Mouse (Mus musculus): ENCODE measurements around the gene Ncdn. TPM values are rescaled to one million over a fixed set of nuclear protein-coding genes. Genes with fewer than 3 reads are reported as not detected.

Ncdn gene
- polyA plus RNA-seq, 1 experiment from 2014 or later, result 34.6 TPM

DNA sequence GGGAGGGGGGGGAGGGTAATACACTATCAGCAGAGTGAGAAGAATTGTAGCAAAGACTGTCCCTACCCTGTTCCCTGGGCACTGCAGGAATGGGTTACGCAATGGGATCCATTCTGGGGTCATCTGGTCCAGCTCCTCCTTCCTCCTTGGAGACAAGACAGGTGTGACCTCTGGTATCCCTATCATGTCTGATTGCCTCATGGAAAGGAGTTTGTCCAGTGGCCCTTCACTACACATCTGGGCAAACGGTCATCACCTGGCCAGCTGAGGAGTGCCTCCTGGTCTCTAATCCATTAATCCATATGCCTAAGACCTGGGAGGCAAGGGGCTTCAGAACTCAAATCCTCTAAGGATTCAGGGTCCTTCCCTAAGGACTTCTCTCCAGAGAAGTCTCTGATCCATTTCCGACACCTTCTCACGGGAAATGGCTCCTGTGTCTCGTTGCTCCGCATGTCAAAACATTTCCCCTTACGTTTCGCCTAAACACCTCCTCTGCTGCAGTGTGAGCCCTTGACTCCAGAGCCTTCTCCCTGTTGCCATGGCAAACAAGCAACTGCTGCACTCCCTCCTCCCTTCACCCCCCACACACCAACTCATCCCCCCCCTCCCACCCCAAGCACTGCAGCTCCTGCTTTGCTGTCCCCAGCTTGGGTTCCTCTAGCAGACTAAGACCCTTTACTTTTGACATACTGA is 2.2 kb downstream of the Ncdn start:
- Histone ChIP-seq H3K4me3 (peak overlapping the region; percentile 77; the same call in 1 of the 2 replicates), H3K9ac (peak overlapping the region; percentile 39; the same call in 1 of the 2 replicates), H3K27me3 (no peaks in the 10 kb centered on the region), H3K4me2 (replicated peaks) (peak overlapping the region; percentile 100), H3K4me1 (peaks cover 47% of the 10 kb centered on the region), H3K9me3 (no peaks in the 10 kb centered on the region), H3K27ac (no peak overlapping the region), H3K36me3 (peaks cover 47% of the 10 kb centered on the region)
- whole genome bisulfite sequencing, result 73% methylated on average over 8 of the region's 8 CpGs
- ATAC-seq (ENCODE audit: low FRiP score, low read depth), result no peak

DNA sequence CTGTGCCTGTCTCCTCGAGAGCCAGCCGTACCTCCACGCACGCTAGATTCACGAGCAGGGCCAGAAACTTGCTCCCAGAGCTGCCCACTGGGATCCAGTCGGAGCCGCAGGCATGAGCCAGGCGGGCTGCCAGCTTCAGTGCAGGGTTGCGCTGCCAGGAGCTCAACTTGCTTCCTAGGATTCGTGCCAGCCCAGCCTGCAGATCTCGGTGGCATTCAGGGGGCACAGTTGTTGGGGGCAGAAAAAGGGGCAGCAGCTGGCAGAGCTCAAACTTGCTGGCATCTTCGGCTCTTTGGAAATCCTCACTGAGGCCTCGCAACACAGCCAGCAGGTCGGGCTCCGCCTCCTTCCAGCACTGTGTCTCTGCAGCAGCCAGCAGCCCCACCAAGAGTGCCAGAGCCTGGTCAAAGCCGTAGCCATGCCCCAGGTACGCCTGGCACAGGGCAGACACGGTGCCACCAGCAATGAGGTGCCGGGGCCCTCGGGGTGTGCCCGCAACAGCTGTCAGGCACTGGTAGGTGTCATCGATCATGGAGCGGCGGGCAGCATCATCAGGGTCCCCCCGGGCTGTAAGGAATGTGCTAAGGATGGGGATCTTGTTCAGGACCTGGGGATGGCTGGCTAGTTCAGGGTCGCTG is 3.1 kb downstream of the Ncdn start:
- Histone ChIP-seq H3K4me2 (replicated peaks) (0 out of 2 replicates have a peak overlapping the region, but pooled peaks have one; percentile 2), H3K9me3 (no peaks in the 10 kb centered on the region), H3K4me1 (peaks cover 47% of the 10 kb centered on the region), H3K27ac (no peak overlapping the region), H3K27me3 (no peaks in the 10 kb centered on the region), H3K36me3 (peaks cover 54% of the 10 kb centered on the region), H3K9ac (peak overlapping the region; percentile 45), H3K4me3 (no peak overlapping the region)
- 91% methylated on average over 26 of the region's 26 CpGs for WGBS
- ATAC-seq (ENCODE audit: low FRiP score, low read depth), result no peak

DNA sequence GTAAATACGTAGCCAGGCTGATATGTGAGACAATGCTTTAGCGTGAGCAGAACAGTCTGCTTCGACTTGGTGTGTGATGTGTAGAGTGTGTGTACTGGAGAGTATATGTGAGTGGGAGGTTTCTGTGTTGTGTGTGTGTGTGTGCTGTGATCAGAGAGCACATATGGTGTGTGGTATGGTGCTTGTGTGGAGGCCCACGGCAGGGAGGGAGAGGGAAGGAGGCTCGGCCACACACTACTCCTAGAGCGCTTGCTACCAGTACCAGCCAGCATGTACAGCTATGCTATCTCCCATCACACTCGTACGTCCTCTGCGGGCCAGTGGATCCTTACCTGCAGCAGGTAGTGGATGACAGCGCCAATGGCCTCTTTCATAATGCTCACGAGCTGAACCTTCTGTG is 3.7 kb downstream of the Ncdn start:
- H3K27ac ChIP-seq, result no peak overlapping the region
- H3K4me3 ChIP-seq, result no peak overlapping the region
- H3K9me3 ChIP-seq, result no peaks in the 10 kb centered on the region
- no peak for ATAC-seq (ENCODE audit: low FRiP score, low read depth)
- WGBS, result 89% methylated on average over 11 of the region's 11 CpGs
- H3K4me2 ChIP-seq (replicated peaks), result 0 out of 2 replicates have a peak overlapping the region, but pooled peaks have one; percentile 2
- peak overlapping the region; percentile 45 for H3K9ac ChIP-seq
- H3K4me1 ChIP-seq, result peaks cover 42% of the 10 kb centered on the region
- no peaks in the 10 kb centered on the region for H3K27me3 ChIP-seq
- H3K36me3 ChIP-seq, result peaks cover 61% of the 10 kb centered on the region

DNA sequence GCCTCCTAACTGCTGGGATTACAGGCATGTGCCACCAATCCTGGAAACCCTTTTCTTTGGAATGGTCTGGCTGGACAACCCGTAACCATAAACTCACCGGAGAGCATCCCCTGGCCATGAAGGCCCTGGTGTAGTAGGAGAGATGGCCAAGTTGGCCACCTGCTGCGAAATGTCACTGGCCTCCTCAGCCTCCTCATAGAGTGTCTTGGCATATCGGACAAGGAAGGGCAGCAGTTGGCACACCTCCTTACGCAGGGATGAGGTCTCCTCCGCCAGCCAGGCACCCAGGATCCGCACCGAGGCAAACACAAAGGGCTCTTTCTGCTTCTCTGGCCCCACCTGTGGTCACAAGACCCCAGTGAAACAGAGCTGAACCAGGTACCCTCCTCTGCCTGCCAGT is 4.9 kb downstream of the Ncdn start:
- ATAC-seq (ENCODE audit: low FRiP score, low read depth), result no peak

DNA sequence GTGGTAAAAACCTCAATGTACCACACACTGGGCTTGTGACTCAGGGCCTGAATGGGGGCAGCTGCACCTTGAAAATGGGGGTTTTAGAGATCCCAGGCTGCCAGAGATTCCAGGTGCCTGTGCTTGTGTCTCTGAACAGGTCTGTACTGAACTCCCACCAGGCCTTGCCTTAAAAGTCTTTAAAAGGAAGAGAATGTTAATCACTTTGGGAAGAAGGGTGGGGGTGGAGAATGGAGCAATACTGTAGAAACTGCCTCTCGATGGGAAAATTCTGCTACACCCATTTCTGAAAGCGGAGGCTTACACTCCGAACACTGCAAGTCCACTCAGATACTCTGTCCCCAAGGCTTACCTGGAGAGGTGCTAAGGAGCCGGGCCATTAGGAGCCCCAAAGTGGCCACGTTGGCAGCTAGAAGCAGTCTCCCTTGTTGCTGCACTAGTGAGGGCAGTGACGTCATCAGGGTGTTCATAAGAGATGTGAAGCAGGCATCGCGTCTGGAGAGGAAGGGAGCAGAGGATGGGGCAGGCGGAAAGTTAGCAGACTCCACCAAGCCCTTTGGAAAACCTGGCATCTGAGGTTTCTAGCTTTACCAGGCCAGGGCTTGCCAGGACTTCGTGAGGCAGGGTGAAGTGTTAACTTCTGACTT is 6.9 kb downstream of the Ncdn start:
- H3K9ac ChIP-seq, result no peak overlapping the region
- H3K4me3 ChIP-seq, result no peak overlapping the region
- WGBS, result 81% methylated on average over 10 of the region's 10 CpGs
- H3K36me3 ChIP-seq, result peaks cover 66% of the 10 kb centered on the region
- no peak overlapping the region for H3K27ac ChIP-seq
- no peak for ATAC-seq (ENCODE audit: low FRiP score, low read depth)
- H3K4me2 ChIP-seq (replicated peaks), result no peak overlapping the region
- H3K4me1 ChIP-seq, result peaks cover 38% of the 10 kb centered on the region
- H3K9me3 ChIP-seq, result no peaks in the 10 kb centered on the region
- H3K27me3 ChIP-seq, result no peaks in the 10 kb centered on the region

More for the DNA sequence above, 4.9 kb downstream of the Ncdn start:
- Histone ChIP-seq H3K27ac (no peak overlapping the region), H3K36me3 (peaks cover 66% of the 10 kb centered on the region), H3K27me3 (no peaks in the 10 kb centered on the region), H3K9ac (0 out of 2 replicates have a peak overlapping the region, but pooled peaks have one; percentile 31), H3K4me1 (peaks cover 49% of the 10 kb centered on the region), H3K9me3 (no peaks in the 10 kb centered on the region), H3K4me3 (no peak overlapping the region), H3K4me2 (replicated peaks) (no peak overlapping the region)
- WGBS, result 94% methylated on average over 8 of the region's 8 CpGs

DNA sequence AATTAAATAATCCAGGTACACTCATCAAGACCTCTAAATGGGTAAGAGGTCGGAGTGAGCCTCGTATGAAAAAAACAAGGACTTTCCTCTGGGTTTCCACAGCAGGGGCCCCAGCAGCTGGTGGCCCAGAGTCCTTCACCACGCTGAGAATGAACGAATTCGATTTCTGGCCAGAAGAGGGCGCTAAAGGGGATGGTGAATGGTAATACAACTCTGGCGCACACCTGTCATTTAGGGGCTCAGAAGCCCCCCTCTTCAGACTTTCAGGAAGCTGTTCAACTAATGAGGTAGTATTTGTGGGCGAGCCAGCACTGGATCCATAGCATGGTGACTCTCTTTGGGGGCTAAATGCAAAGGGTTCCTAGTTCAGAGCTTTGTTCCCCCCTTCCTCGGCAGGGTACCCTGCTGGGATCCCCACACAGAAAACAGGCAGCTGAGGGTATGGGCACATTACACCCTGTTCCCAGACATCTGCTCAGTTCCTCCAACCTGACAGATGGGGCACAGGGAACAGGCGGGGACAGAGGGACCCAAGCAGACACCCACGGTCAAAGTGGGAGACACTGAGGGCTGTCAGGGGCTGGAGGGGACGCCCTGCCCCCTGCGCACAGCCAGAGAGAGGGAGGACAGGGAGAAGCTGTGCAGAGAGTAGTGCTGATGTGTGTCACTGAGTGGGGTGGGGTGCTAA is 7.6 kb downstream of the Ncdn start:
- H3K36me3 ChIP-seq, result peaks cover 62% of the 10 kb centered on the region

DNA sequence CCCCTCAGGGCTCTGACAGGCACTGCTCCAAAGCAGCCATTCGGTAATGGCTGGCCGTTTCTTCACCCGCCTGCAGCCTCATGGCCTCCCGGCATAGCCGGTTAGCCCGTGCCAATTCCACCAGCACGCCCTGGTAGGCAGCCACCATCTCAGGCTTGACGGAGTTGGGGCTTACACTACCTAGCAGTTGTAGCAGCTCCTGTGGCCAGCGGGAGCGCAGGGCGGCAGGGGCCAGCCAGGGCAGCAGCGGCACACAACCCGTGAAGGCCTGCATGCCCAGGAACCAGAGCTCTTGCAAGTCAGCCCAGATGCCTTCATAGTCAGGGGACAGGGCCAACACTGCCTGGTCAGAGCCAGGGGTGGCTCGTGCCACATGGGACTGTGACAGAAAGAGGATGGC is 8.4 kb downstream of the Ncdn start:
- no peak overlapping the region for H3K4me3 ChIP-seq
- H3K27me3 ChIP-seq, result peaks cover 3% of the 10 kb centered on the region; the same call in 1 of the 2 replicates
- no peak overlapping the region for H3K27ac ChIP-seq
- H3K4me2 ChIP-seq (replicated peaks), result no peak overlapping the region
- H3K36me3 ChIP-seq, result peaks cover 54% of the 10 kb centered on the region
- no peak for ATAC-seq (ENCODE audit: low FRiP score, low read depth)
- peaks cover 27% of the 10 kb centered on the region for H3K4me1 ChIP-seq
- WGBS, result 92% methylated on average over 14 of the region's 14 CpGs
- H3K9me3 ChIP-seq, result no peaks in the 10 kb centered on the region
- H3K9ac ChIP-seq, result no peak overlapping the region

More for the DNA sequence above, 7.6 kb downstream of the Ncdn start:
- Histone ChIP-seq H3K4me2 (replicated peaks) (no peak overlapping the region), H3K4me3 (no peak overlapping the region), H3K9me3 (no peaks in the 10 kb centered on the region), H3K27me3 (no peaks in the 10 kb centered on the region), H3K4me1 (peaks cover 35% of the 10 kb centered on the region), H3K27ac (no peak overlapping the region), H3K9ac (no peak overlapping the region)
- peak; percentile 14; the same call in 1 of the 2 replicates for ATAC-seq (ENCODE audit: low FRiP score, low read depth)
- 38% methylated on average over 13 of the region's 13 CpGs for WGBS

DNA sequence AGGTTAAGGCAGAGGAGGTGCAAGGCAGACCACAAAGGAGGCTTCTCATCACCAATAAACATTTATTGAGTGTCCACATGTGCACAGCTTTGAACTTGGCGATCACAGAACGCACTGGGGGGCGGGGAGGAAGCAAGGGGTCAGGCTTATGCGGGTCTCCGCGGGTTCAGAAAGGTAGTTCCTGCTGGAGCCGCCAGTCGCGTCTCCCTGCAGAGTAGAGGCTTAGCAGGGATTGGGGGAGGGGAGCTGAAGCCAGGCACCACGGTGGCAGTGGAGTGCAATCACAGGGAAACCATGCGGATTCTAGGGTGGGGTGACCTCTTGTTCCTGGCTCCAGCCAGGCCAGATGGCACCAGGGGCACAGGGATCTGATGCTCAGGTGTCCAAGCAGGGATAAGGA is 9.5 kb downstream of the Ncdn start:
- Histone ChIP-seq H3K9ac (no peak overlapping the region), H3K9me3 (no peaks in the 10 kb centered on the region), H3K4me3 (no peak overlapping the region), H3K4me1 (peaks cover 17% of the 10 kb centered on the region), H3K27ac (no peak overlapping the region), H3K27me3 (peaks cover 13% of the 10 kb centered on the region), H3K4me2 (replicated peaks) (no peak overlapping the region), H3K36me3 (peaks cover 44% of the 10 kb centered on the region)
- WGBS, result 3% methylated on average over 11 of the region's 11 CpGs
- no peak for ATAC-seq (ENCODE audit: low FRiP score, low read depth)

DNA sequence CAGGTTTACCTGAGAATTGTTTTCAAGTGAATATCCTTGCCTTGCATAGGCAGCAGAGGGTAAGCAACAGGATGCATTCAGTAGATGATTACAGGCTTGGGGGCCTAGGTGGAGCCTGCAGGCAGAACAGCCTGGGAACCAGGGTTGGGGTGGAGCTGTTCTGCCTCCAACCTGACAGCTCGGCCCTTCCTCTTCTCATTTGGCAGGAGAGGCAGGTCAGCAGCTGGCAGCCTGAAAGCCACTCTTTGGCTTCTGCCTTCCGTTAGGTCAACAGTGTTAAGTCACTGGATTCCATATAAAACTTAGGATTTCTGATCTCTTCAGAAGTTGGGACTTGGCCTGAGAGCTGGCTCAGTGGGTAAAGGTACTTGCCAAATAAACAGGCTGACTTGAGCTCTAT is 10.3 kb downstream of the Ncdn start:
- no peak overlapping the region for H3K4me2 ChIP-seq (replicated peaks)
- H3K9ac ChIP-seq, result no peak overlapping the region
- peaks cover 20% of the 10 kb centered on the region for H3K27me3 ChIP-seq
- peaks cover 36% of the 10 kb centered on the region for H3K36me3 ChIP-seq
- H3K4me1 ChIP-seq, result peaks cover 15% of the 10 kb centered on the region
- no peaks in the 10 kb centered on the region for H3K9me3 ChIP-seq
- ATAC-seq (ENCODE audit: low FRiP score, low read depth), result no peak
- H3K4me3 ChIP-seq, result no peak overlapping the region
- 29% methylated on average over 2 of the region's 2 CpGs for WGBS
- H3K27ac ChIP-seq, result no peak overlapping the region

DNA sequence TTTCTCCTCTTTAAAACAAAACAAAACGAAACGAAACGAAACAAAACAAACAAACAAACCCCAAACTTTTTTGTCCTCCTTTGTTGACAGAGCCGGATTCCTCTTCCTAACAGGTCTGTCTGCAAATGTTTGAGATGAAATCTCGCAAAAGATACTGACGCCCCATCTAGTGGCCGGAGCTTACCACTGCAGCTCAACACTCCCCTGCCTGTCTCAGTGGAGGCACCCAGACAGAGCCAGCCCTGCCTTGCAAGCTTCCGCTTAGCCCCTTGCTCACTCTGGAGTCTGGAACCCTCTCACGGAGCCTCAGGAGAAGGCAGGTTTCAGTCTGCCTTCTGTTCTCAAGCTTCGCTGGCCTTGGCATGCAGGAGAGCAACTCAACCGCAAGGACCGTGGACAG is 11.8 kb downstream of the Ncdn start:
- Histone ChIP-seq H3K4me2 (replicated peaks) (peak overlapping the region; percentile 37; the same call in 1 of the 2 replicates), H3K4me1 (peaks cover 15% of the 10 kb centered on the region), H3K27ac (no peak overlapping the region), H3K9ac (0 out of 2 replicates have a peak overlapping the region, but pooled peaks have one; percentile 48), H3K4me3 (no peak overlapping the region), H3K9me3 (no peaks in the 10 kb centered on the region), H3K27me3 (peaks cover 36% of the 10 kb centered on the region), H3K36me3 (peaks cover 24% of the 10 kb centered on the region)
- ATAC-seq (ENCODE audit: low FRiP score, low read depth), result peak; percentile 59; the same call in 1 of the 2 replicates
- WGBS, result 6% methylated on average over 12 of the region's 12 CpGs

DNA sequence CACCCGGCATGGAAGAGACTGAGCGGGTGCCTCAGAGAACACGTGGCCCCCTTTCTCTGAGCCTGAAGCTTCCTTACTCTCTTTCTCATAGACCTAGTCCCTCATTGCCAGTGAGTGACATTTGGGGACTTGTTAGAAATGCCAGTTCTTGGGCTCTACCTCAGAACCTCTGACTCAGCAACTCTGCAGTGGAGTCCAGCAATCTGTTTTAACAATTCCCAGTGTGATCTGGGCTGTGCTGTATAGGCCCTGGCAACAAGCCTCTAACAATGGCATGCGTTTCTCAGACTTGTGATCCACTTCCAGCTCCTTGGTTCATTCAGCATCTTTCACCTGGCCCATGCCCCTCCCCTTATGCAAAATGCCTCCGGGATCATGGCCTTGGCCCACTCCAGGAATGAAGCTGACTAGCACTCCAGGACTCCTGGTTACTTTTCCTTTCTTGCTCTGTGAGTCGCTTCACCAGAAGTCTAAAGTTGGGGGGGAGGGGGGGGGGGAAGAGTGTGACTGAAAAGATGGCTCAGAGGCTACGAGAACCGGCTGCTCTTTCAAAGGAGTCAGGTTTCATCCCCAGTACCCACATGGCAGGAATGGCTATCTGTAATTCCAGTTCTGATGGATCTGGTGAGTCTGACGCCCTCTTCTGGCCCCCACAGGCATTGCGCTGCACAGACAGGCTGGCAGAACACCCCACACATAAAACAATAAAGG is 13.1 kb downstream of the Ncdn start:
- Histone ChIP-seq H3K27me3 (peaks cover 49% of the 10 kb centered on the region), H3K4me3 (no peak overlapping the region), H3K9me3 (no peaks in the 10 kb centered on the region), H3K27ac (no peak overlapping the region), H3K9ac (no peak overlapping the region), H3K36me3 (peaks cover 11% of the 10 kb centered on the region), H3K4me1 (peaks cover 27% of the 10 kb centered on the region), H3K4me2 (replicated peaks) (no peak overlapping the region)
- WGBS, result 21% methylated on average over 10 of the region's 10 CpGs
- no peak for ATAC-seq (ENCODE audit: low FRiP score, low read depth)
